Mouse (Mus musculus) ES-E14 (cell line): ENCODE results near the gene Lin28a. TPM values are rescaled to one million over a fixed set of nuclear protein-coding genes. Genes with fewer than 3 reads are reported as not detected.

Experiments
- DNase-seq: peaks from one replicate; pipeline ENCODE4 v3.0.0-alpha.2; 2013; ENCODE audit warnings: low read depth, low spot score
- H3K27ac ChIP-seq: 2 replicates; pipeline ENCODE4 v1.5.1; 2012; ENCODE audit warnings: low read depth, mild to moderate bottlenecking, low read length, moderate library complexity, mixed read lengths; ENCODE audit not compliant: poor library complexity, insufficient read depth, severe bottlenecking
- H3K36me3 ChIP-seq: 2 replicates; pipeline ENCODE4 v1.6.1; 2012; ENCODE audit warnings: mild to moderate bottlenecking, low read length, moderate library complexity, mixed read lengths; ENCODE audit not compliant: control insufficient read depth, poor library complexity, insufficient read depth, severe bottlenecking
- H3K4me1 ChIP-seq, 2 experiments: fragments of 150-350 bp in 1 of 2; sonication (generic) in 1 of 2; 2 replicates each; pipeline ENCODE4 v1.6.1; 2012; ENCODE audit warnings: low read length in 2 of 2, mild to moderate bottlenecking in 1 of 2, mixed read lengths in 1 of 2; ENCODE audit not compliant: control insufficient read depth in 2 of 2, insufficient read depth in 2 of 2, poor library complexity in 1 of 2
- H3K4me3 ChIP-seq, 2 experiments: fragments of 150-350 bp in 1 of 2; sonication (generic) in 1 of 2; 2 replicates each; pipeline ENCODE4 v1.5.1; 2012; ENCODE audit warnings: low read length in 2 of 2, low read depth in 1 of 2, mild to moderate bottlenecking in 1 of 2, mixed read lengths in 1 of 2; ENCODE audit not compliant: insufficient read depth in 1 of 2, poor library complexity in 1 of 2, severe bottlenecking in 1 of 2
- H3K9ac ChIP-seq: 2 replicates; pipeline ENCODE4 v1.6.1; 2012; ENCODE audit warnings: low read depth, mild to moderate bottlenecking, low read length, mixed read lengths; ENCODE audit not compliant: poor library complexity, insufficient read depth, severe bottlenecking
- H3K9me3 ChIP-seq: fragments of 150-350 bp; sonication (generic); 2 replicates; pipeline ENCODE4 v1.6.1; 2012; ENCODE audit warnings: low read depth, mild to moderate bottlenecking, low read length; ENCODE audit not compliant: control insufficient read depth, insufficient read depth
- CHD2 ChIP-seq: IDR thresholded peaks from 2 replicates; pipeline ENCODE4 v1.6.1; 2014; ENCODE audit warnings: mild to moderate bottlenecking, low read depth, low read length, inconsistent platforms
- HCFC1 ChIP-seq: IDR thresholded peaks from 2 replicates; pipeline ENCODE4 v1.6.1; 2012; ENCODE audit warnings: low read length, inconsistent platforms, borderline replicate concordance; ENCODE audit not compliant: insufficient read depth
- ZNF384 ChIP-seq: IDR thresholded peaks from 2 replicates; pipeline ENCODE4 v1.6.1; 2012; ENCODE audit warnings: low read depth, low read length, inconsistent platforms
- in situ Hi-C, 2 experiments: fragments of 600-800 bp; cut with MboI; formaldehyde crosslinking; loops; one replicate each; pipeline ENCODE4 v1.15.1; 2025; ENCODE audit warnings: low sequenced_read_pairs in 2 of 2, inconsistent platforms in 1 of 2; ENCODE audit not compliant: unreplicated experiment in 2 of 2
- total RNA-seq: library from RNA; depleted of rRNA; stranded (reverse); fragments of 300-350 nt; gene quantifications from 2 replicates; pipeline ENCODE4 v1.2.3, GENCODE M21; 2012; rRNA removed

The Lin28a gene
- total RNA-seq, 1 experiment = 134 TPM

DNA sequence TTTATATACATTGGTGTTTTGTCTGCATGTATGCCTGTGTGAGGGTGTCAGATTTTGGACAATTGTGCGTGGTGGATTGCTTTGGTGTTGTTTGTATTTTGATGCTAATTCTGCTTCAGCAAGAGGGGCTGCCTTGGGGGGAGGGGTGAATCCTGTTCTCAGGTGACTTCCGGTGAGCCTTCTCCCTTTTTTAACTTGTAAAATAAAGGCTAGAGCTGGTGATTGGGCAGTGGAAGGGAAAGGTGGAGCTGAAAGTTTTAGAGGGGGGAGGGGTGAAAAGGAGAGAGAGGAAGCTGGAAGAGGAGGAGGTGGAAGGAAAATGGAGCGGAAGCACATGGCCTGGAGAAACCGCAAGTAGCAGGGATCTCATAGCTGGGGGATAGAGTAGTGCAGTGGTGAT, 62.3 kb downstream of the Lin28a start:
- DNase-seq = peak; percentile 94
- TF ChIP-seq ZNF384 = no peak
- peak; percentile 25; the same call in 1 of the 2 replicates for TF ChIP-seq HCFC1
- TF ChIP-seq CHD2 = peak; percentile 49; the same call in 1 of the 2 replicates
- Histone ChIP-seq H3K9me3 (no peaks in the 10 kb centered on the region), H3K4me1 (peaks cover 0 to 7% of the 10 kb centered on the region in 2 experiments; a peak in 2 of 4 replicates), H3K36me3 (peaks cover 10% of the 10 kb centered on the region), H3K4me3 (peak overlapping the region; percentile 63), H3K9ac (peak overlapping the region; percentile 82), H3K27ac (peak overlapping the region; percentile 76; the same call in 1 of the 2 replicates)
- in situ Hi-C loops = no loop called here

Other genes starting within 250 kb of the Lin28a start
- 87.1 and 95.0 TPM in 2 replicates for gene Rps6ka1, start 131.0 kb downstream of the Lin28a start, total RNA-seq
- 196 and 205 TPM in 2 replicates for gene Hmgn2, start 50.2 kb downstream of the Lin28a start, total RNA-seq
- gene Dhdds, start 17.9 kb downstream of the Lin28a start, total RNA-seq = 20.9 and 24.6 TPM in 2 replicates
- gene Zfp683, start 35.0 kb upstream of the Lin28a start, total RNA-seq = not detected in 2 replicates
- 12.6 and 30.9 TPM in 2 replicates for gene Crybg2, start 42.0 kb upstream of the Lin28a start, total RNA-seq
- 1.5 and 13.0 TPM in 2 replicates for gene Cd52, start 76.2 kb upstream of the Lin28a start, total RNA-seq
- gene Ubxn11, start 83.7 kb upstream of the Lin28a start, total RNA-seq = 12.4 and 23.3 TPM in 2 replicates
- gene Sh3bgrl3, start 109.9 kb upstream of the Lin28a start, total RNA-seq = 87.2 and 96.5 TPM in 2 replicates
- gene Cep85, start 168.3 kb upstream of the Lin28a start, total RNA-seq = 53.5 and 67.5 TPM in 2 replicates
- not detected in 2 replicates for gene Gm7534, start 184.2 kb upstream of the Lin28a start, total RNA-seq
- gene Catsper4, start 208.5 kb upstream of the Lin28a start, total RNA-seq = 0.32 TPM in 1 of 2 replicates, not detected in the other
- gene Cnksr1, start 219.6 kb upstream of the Lin28a start, total RNA-seq = 1.7 and 2.7 TPM in 2 replicates
- gene E130218I03Rik, start 224.8 kb upstream of the Lin28a start, total RNA-seq = 1.3 and 1.6 TPM in 2 replicates
- 19.8 and 25.2 TPM in 2 replicates for gene Zfp593, start 226.8 kb upstream of the Lin28a start, total RNA-seq
- gene Gm30191, start 228.1 kb upstream of the Lin28a start, total RNA-seq = not detected in 2 replicates
- gene Grrp1, start 235.3 kb upstream of the Lin28a start, total RNA-seq = 1.6 and 2.2 TPM in 2 replicates